9 mouse cellular contexts compared by ENCODE assay signal in genomic region chr9:32350332-32350731, GRCm38 (mm10). TPM values are rescaled to one million over a fixed set of nuclear protein-coding genes. Genes with fewer than 3 reads are reported as not detected.
DNase-seq lines count a peak whose midpoint lies in the region; ATAC-seq and TF ChIP-seq lines count a peak whose summit lies in the region.
"Had no signal": no experiment of that assay in that cellular context is flagged by ENCODE, and none has a peak within 500 bp of the region (broad histone marks: within the 10 kb centered on the region; RNA-seq: fewer than 3 reads in every experiment).

No protein-coding gene starts in this region.

- ATAC-seq in CD4-positive, CD25-positive, alpha-beta regulatory T cell, adult 4 months, result peak; percentile 41
- no peak for ATAC-seq in lung, postnatal 0 days

- TF ChIP-seq EP300 in lung, postnatal 0 days (IDR thresholded peaks at IDR 0.05), result no peak

- H3K4me1 ChIP-seq in lung, postnatal 0 days (ENCODE audit: insufficient read depth, low read depth, low read length), result no peaks in the 10 kb centered on the region
- H3K4me1 ChIP-seq: lung, embryonic 15.5 days had no signal

- H3K27ac ChIP-seq in gastrocnemius, adult 2 months, result no peak overlapping the region
- H3K27ac ChIP-seq in lung, postnatal 0 days (ENCODE audit: low read length), result no peak overlapping the region
- H3K27ac ChIP-seq: lung, embryonic 15.5 days had no signal

- H3K36me3 ChIP-seq in lung, postnatal 0 days (ENCODE audit: insufficient read depth, low read length), result no peaks in the 10 kb centered on the region
- H3K36me3 ChIP-seq: lung, embryonic 15.5 days had no signal

- H3K4me3 ChIP-seq in gastrocnemius, adult 2 months, result no peak overlapping the region
- H3K4me3 ChIP-seq in lung, postnatal 0 days (ENCODE audit: low read depth, low read length), result no peak overlapping the region
- H3K4me3 ChIP-seq: lung, embryonic 15.5 days had no signal

- peak; percentile 83 for TF ChIP-seq CTCF in gastrocnemius, adult 2 months (IDR thresholded peaks at IDR 0.05)
- TF ChIP-seq CTCF in lung, postnatal 0 days (IDR thresholded peaks at IDR 0.05), result peak; percentile 85

- DNase-seq in Muller cell, postnatal 12 days (ENCODE audit: inconsistent ontology term), result peak; percentile 34
- DNase-seq in cerebellum, adult 9-11 months, result peak; percentile 55
- peak; percentile 66 for DNase-seq in gastrocnemius, adult 2 months
- DNase-seq in layer of hippocampus, adult 18-20 months (ENCODE audit: low spot score in 2 of 2), result peak; percentile 51 to 89
- peak; percentile 79 for DNase-seq in lung, postnatal 0 days (ENCODE audit: low spot score)
- peak; percentile 33 to 76 for DNase-seq in spleen, adult 18-20 months
- DNase-seq in yolk sac, embryonic 10.5 days (ENCODE audit: low spot score), result no peak

- H3K27me3 ChIP-seq in lung, postnatal 0 days (replicated peaks; ENCODE audit: insufficient read depth, low read length), result peaks cover 5% of the 10 kb centered on the region; the same call in 1 of the 2 replicates

- 3% methylated on average over 6 of the region's 6 CpGs for WGBS in lung, postnatal 0 days

- no peaks in the 10 kb centered on the region for H3K9me3 ChIP-seq in lung, postnatal 0 days (ENCODE audit: low read length)
- H3K9me3 ChIP-seq: lung, embryonic 15.5 days had no signal

- H3K4me2 ChIP-seq in lung, postnatal 0 days (replicated peaks; ENCODE audit: low read depth, low read length), result no peak overlapping the region
- H3K4me2 ChIP-seq: lung, embryonic 15.5 days had no signal

- intact Hi-C loops in gastrocnemius, adult 2 months (cut with DNase I), result loop anchor here (1.0 kb wide), 1 partner anchor 78 kb away; no protein-coding TSS in a partner anchor

- no peak overlapping the region for H3K9ac ChIP-seq in lung, postnatal 0 days (replicated peaks; ENCODE audit: low read depth)
- H3K9ac ChIP-seq: lung, embryonic 15.5 days had no signal

RNA-seq across cellular contexts. Expression of gene Kcnj5, which starts 6.2 kb away (rescaled TPM):
- not detected for polyA plus RNA-seq in CD4-positive, CD25-positive, alpha-beta regulatory T cell, adult 4 months (2017; shearing (Covaris generic))
- not detected for total RNA-seq in gastrocnemius, adult 2 months (2021)
- under 1 TPM; 0.23 to 0.25 TPM for total RNA-seq in layer of hippocampus, adult 18-20 months (2021)
- polyA plus RNA-seq in lung, postnatal 0 days (2015; fragmentation: Nextera tagmentation; extraction: Ambion mirVana), result 0.63 and 0.86 TPM in 2 replicates

RNA-seq across cellular contexts. Expression of gene Kcnj1, which starts 22.0 kb away (rescaled TPM):
- not detected for polyA plus RNA-seq in CD4-positive, CD25-positive, alpha-beta regulatory T cell, adult 4 months (2017; shearing (Covaris generic))
- not detected for total RNA-seq in gastrocnemius, adult 2 months (2021)
- total RNA-seq in layer of hippocampus, adult 18-20 months (2021), result not detected
- polyA plus RNA-seq in lung, postnatal 0 days (2015; fragmentation: Nextera tagmentation; extraction: Ambion mirVana), result not detected in 2 replicates
- polyA plus RNA-seq: lung, embryonic 15.5 days had no signal
